In the genomic region with DNA sequence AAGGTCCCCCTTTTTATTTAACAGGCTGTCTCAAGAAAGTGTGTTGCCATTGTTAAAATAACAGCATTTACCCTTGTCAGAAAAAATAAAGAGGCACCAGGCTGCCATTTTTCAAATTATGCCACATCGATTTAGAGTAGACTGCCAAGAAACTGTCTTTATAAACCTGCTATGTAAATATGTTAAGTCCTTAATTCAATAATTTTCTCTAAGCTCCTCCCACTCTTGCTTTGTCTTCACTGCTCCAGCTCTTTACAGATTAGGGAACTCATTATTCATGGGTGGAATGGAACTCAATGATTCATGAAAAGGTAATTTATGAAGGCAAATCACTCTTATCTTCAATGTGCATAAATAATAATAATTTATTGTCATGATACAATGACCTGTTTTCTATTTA, we compare ENCODE assay signal across 27 mouse cellular contexts.
"Had no signal": no experiment of that assay in that cellular context is flagged by ENCODE, and none has a peak within 500 bp of the region (broad histone marks: within the 10 kb centered on the region; RNA-seq: fewer than 3 reads in every experiment).

No protein-coding gene starts in this region.

- H3K4me1 ChIP-seq: heart, embryonic 10.5 days; heart, embryonic 12.5 days; hindbrain, embryonic 10.5 days; hindbrain, embryonic 12.5 days; intestine, embryonic 15.5 days; limb, embryonic 10.5 days; limb, embryonic 12.5 days; liver, embryonic 13.5 days; liver, embryonic 15.5 days had no signal

- H3K36me3 ChIP-seq: heart, embryonic 10.5 days; heart, embryonic 12.5 days; hindbrain, embryonic 10.5 days; hindbrain, embryonic 12.5 days; intestine, embryonic 15.5 days; limb, embryonic 10.5 days; limb, embryonic 12.5 days; liver, embryonic 13.5 days; liver, embryonic 15.5 days had no signal

- DNase-seq: gastrocnemius, postnatal 14 days; gastrocnemius, postnatal 36 days; heart, adult 11 months; heart, postnatal 10 days; heart, postnatal 4 days; kidney, adult 18-20 months; kidney, adult 8-10 months; kidney, postnatal 10 days; kidney, postnatal 25 days; kidney, postnatal 4 days; liver; liver, embryonic 13.5 days had no signal

- H3K9me3 ChIP-seq: heart, embryonic 10.5 days; hindbrain, embryonic 12.5 days; intestine, embryonic 15.5 days; limb, embryonic 10.5 days; limb, embryonic 12.5 days; liver, embryonic 13.5 days; liver, embryonic 15.5 days had no signal

- H3K27ac ChIP-seq: heart, embryonic 10.5 days; hindbrain, embryonic 10.5 days; hindbrain, embryonic 12.5 days; hindbrain, embryonic 14.5 days; intestine, embryonic 15.5 days; layer of hippocampus, adult 2 months; left cerebral cortex, adult 2 months; limb, embryonic 10.5 days; limb, embryonic 12.5 days; liver, embryonic 13.5 days; liver, embryonic 15.5 days had no signal

- H3K4me3 ChIP-seq: heart, embryonic 10.5 days; heart, embryonic 12.5 days; hindbrain, embryonic 10.5 days; hindbrain, embryonic 12.5 days; intestine, embryonic 15.5 days; layer of hippocampus, adult 2 months; left cerebral cortex, adult 2 months; limb, embryonic 10.5 days; limb, embryonic 12.5 days; liver, embryonic 13.5 days; liver, embryonic 15.5 days had no signal

- H3K27me3 ChIP-seq: heart, embryonic 12.5 days; hindbrain, embryonic 12.5 days; intestine, embryonic 15.5 days; limb, embryonic 12.5 days; liver, embryonic 13.5 days; liver, embryonic 15.5 days had no signal

- H3K4me2 ChIP-seq: heart, embryonic 12.5 days; hindbrain, embryonic 12.5 days; hindbrain, embryonic 14.5 days; intestine, embryonic 15.5 days; limb, embryonic 12.5 days; liver, embryonic 11.5 days; liver, embryonic 13.5 days; liver, embryonic 15.5 days had no signal

- ATAC-seq: hindbrain, embryonic 16.5 days; inflammation-experienced regulatory T-cells, adult 6 months; intestine, embryonic 15.5 days; intestine, postnatal 0 days had no signal

- H3K9ac ChIP-seq: heart, embryonic 12.5 days; hindbrain, embryonic 12.5 days; hindbrain, embryonic 14.5 days; intestine, embryonic 15.5 days; limb, embryonic 12.5 days; liver, embryonic 13.5 days; liver, embryonic 15.5 days had no signal
